Mouse (Mus musculus) kidney, adult 2 months (tissue): ENCODE measurements around the gene Fam214b. TPM values are rescaled to one million over a fixed set of nuclear protein-coding genes. Genes with fewer than 3 reads are reported as not detected.

ENCODE experiments used
- DNase-seq: peaks from one replicate; pipeline ENCODE4 v3.0.0; 2021
- H3K27ac ChIP-seq: fragments of 200-500 bp; 2 replicates; pipeline ENCODE4 v1.5.1; 2012; ENCODE audit warnings: low read depth, low read length, control low read depth, inconsistent platforms; ENCODE audit not compliant: insufficient read depth
- H3K27me3 ChIP-seq: fragments of 200-500 bp; replicated peaks from 2 replicates; pipeline ENCODE4 v1.6.1; 2012; ENCODE audit warnings: mild to moderate bottlenecking, moderate library complexity, low read length, inconsistent platforms; ENCODE audit not compliant: control insufficient read depth, insufficient read depth
- H3K36me3 ChIP-seq: fragments of 200-500 bp; 2 replicates; pipeline ENCODE4 v1.6.1; 2012; ENCODE audit warnings: mild to moderate bottlenecking, moderate library complexity, low read length, inconsistent platforms; ENCODE audit not compliant: control insufficient read depth, insufficient read depth
- H3K4me1 ChIP-seq: fragments of 200-500 bp; 2 replicates; pipeline ENCODE4 v1.6.1; 2011; ENCODE audit warnings: low read length; ENCODE audit not compliant: control insufficient read depth, insufficient read depth
- H3K4me3 ChIP-seq: fragments of 200-500 bp; 2 replicates; pipeline ENCODE4 v1.5.1; 2011; ENCODE audit warnings: mild to moderate bottlenecking, low read depth, low read length, control low read depth; ENCODE audit not compliant: insufficient read depth
- CTCF ChIP-seq: fragments of 200-500 bp; conservative IDR thresholded peaks from 2 replicates; pipeline ENCODE4 v1.5.1; 2011; ENCODE audit warnings: low read depth, mild to moderate bottlenecking, control low read depth, low read length, moderate library complexity, mixed read lengths; ENCODE audit not compliant: insufficient read depth, insufficient read length
- POLR2A ChIP-seq: fragments of 200-500 bp; IDR thresholded peaks from one replicate; pipeline ENCODE4 v1.6.1; 2011; ENCODE audit warnings: low read depth, low read length, control low read depth
- WGBS: fragments of 180-500 bp; shearing (Covaris S2); methylation state at CpG from one replicate; pipeline ENCODE4 v1.1.7; 2018; 5-methylcytosine and 5-hydroxymethylcytosine counted together
- polyA plus RNA-seq: library from polyadenylated mRNA; depleted of rRNA; stranded (reverse); fragments of >200 nt; gene quantifications from 2 replicates; pipeline ENCODE4 v1.2.3, GENCODE M21; 2012

The Fam214b gene
- polyA plus RNA-seq, 1 experiment = 14.4 TPM

- TF ChIP-seq CTCF = no peak
- TF ChIP-seq POLR2A = no peak
- peak; percentile 33 for DNase-seq
- Histone ChIP-seq H3K36me3 (no peaks in the 10 kb centered on the region), H3K27ac (no peak overlapping the region), H3K4me1 (peaks cover 9% of the 10 kb centered on the region; the same call in 1 of the 2 replicates), H3K27me3 (no peaks in the 10 kb centered on the region), H3K4me3 (no peak overlapping the region)
- 46% methylated on average over 3 of the region's 3 CpGs for WGBS
Measured at GRCm38 (mm10) chr4:43060286-43060685, 14.3 kb upstream of the Fam214b start.

GRCm38 (mm10) chr4:43059697-43060096 lies 13.7 kb upstream of the Fam214b start:
- peak overlapping the region; percentile 75; the same call in 1 of the 2 replicates for H3K4me3 ChIP-seq
- no peak overlapping the region for H3K27ac ChIP-seq
- peak; percentile 22 for DNase-seq

GRCm38 (mm10) chr4:43058753-43059654 lies 13.0 kb upstream of the Fam214b start, which contains the start of gene Unc13b:
TSS of gene Unc13b (plus strand) at chr4:43058953.
- DNase-seq = peak; percentile 96

More at GRCm38 (mm10) chr4:43059697-43060096, 13.7 kb upstream of the Fam214b start:
- peaks cover 9% of the 10 kb centered on the region; the same call in 1 of the 2 replicates for H3K4me1 ChIP-seq
- H3K27me3 ChIP-seq = no peaks in the 10 kb centered on the region
- no peak for TF ChIP-seq POLR2A
- no peak for TF ChIP-seq CTCF
- H3K36me3 ChIP-seq = no peaks in the 10 kb centered on the region
- WGBS = 21% methylated on average over 3 of the region's 3 CpGs

DNA sequence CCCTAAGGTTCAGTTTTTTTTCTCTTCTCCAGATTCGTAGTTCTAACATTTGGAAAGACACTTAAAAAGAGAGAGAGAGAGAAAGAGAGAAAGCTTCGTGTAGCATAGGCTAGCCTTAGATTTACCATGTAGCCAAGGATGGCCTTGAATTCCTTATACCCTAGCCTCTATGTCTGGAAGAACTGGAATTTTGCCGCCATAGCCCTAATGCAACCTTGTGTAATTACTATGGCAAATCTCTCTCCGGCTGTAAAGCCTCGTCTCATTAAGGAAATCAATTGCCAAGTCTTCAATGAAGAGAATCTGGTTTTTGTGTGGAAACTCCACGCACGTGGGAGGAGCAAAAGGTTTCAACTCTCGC lies 12.4 kb upstream of the Fam214b start:
- Histone ChIP-seq H3K27me3 (no peaks in the 10 kb centered on the region), H3K4me1 (peaks cover 9% of the 10 kb centered on the region; the same call in 1 of the 2 replicates), H3K27ac (no peak overlapping the region), H3K4me3 (peak overlapping the region; percentile 31; the same call in 1 of the 2 replicates), H3K36me3 (no peaks in the 10 kb centered on the region)
- no peak for DNase-seq
- 20% methylated on average over 8 of the region's 8 CpGs for WGBS
- TF ChIP-seq CTCF (no peak), POLR2A (no peak)

More at GRCm38 (mm10) chr4:43058753-43059654, 13.0 kb upstream of the Fam214b start, which contains the start of gene Unc13b:
- no peak within 1 kb of the TSS for H3K27ac ChIP-seq
- under 1% methylated on average over 77 of the region's 90 CpGs for WGBS
- no peaks in the 10 kb centered on the region for H3K36me3 ChIP-seq
- peaks cover 9% of the 10 kb centered on the region; the same call in 1 of the 2 replicates for H3K4me1 ChIP-seq
- TF ChIP-seq POLR2A (peak; percentile 26), CTCF (no peak)
- no peaks in the 10 kb centered on the region for H3K27me3 ChIP-seq
- peak within 1 kb of the TSS; percentile 75 for H3K4me3 ChIP-seq

GRCm38 (mm10) chr4:43057654-43058053 lies 11.6 kb upstream of the Fam214b start:
- Histone ChIP-seq H3K4me1 (peaks cover 9% of the 10 kb centered on the region; the same call in 1 of the 2 replicates), H3K36me3 (no peaks in the 10 kb centered on the region), H3K27me3 (no peaks in the 10 kb centered on the region), H3K27ac (no peak overlapping the region), H3K4me3 (no peak overlapping the region)
- DNase-seq = no peak
- WGBS = 84% methylated on average over 5 of the region's 5 CpGs
- TF ChIP-seq CTCF = no peak
- no peak for TF ChIP-seq POLR2A

DNA sequence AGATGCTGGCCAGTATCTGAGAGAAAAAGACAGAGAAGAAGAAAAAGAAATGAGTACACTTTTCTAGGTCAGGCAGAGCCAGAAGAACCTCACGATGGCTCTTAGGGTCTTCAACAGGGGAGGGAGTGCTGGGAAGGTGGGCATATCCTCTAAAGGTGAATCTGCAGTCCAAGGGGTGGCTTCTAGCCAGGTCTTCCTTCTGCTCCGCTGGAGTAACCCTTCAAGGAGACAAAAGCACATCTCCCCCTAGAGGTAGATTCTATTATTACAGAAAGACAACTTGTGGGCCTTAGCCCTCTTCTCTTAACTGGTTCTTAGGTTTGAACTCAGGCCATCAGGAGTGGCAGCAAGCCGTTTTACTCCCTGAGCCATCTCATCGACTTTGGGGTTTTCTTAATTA lies 6.6 kb upstream of the Fam214b start:
- no peak overlapping the region for H3K27ac ChIP-seq
- 5% methylated on average over 4 of the region's 4 CpGs for WGBS
- no peak overlapping the region for H3K4me3 ChIP-seq
- no peaks in the 10 kb centered on the region for H3K36me3 ChIP-seq
- TF ChIP-seq POLR2A (no peak), CTCF (peak; percentile 53)
- H3K27me3 ChIP-seq = no peaks in the 10 kb centered on the region
- DNase-seq = peak; percentile 78
- H3K4me1 ChIP-seq = no peaks in the 10 kb centered on the region

GRCm38 (mm10) chr4:43047231-43047630 lies 1.2 kb upstream of the Fam214b start:
- peak; percentile 91 for DNase-seq
- no peak overlapping the region for H3K27ac ChIP-seq
- no peaks in the 10 kb centered on the region for H3K36me3 ChIP-seq
- no peaks in the 10 kb centered on the region for H3K27me3 ChIP-seq
- TF ChIP-seq POLR2A = no peak
- peak; percentile 60 for TF ChIP-seq CTCF
- WGBS = 7% methylated on average over 5 of the region's 5 CpGs
- H3K4me1 ChIP-seq = peaks cover 3% of the 10 kb centered on the region
- H3K4me3 ChIP-seq = no peak overlapping the region
